Mouse (Mus musculus): Measurements from ENCODE around the gene Crygs. TPM values are rescaled to one million over a fixed set of nuclear protein-coding genes. Genes with fewer than 3 reads are reported as not detected.

The Crygs gene
- not detected in 2 replicates for polyA plus RNA-seq (2016; fragmentation: Nextera tagmentation; extraction: Ambion mirVana)

DNA sequence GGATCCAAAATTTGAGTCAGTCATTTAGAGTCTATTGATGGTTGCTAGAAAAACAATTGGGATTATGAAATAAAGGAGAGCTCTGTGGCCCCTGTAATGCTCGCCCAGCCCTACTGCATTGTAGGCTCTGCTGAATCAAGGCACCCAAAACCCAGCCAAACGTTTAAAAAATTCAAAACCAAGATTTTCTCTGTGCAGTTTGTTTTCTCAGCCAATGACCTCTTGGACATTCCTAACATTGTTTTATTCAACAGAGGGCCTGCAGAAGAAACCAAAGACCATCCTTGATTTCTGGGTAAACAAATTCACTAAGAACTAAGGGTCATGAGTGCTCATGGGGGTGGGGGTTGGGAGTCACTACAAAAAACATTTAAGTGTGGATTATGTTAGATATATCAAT is at the start of gene Crygs:
Gene Crygs, minus strand, starts transcription at position 101 of the 400 bp plus-strand sequence.
- no peak within 1 kb of the TSS for H3K9ac ChIP-seq
- 63% methylated on average over 2 of the region's 2 CpGs for WGBS
- no peak for ATAC-seq (ENCODE audit: low FRiP score)
- H3K36me3 ChIP-seq: peaks cover 11% of the 10 kb centered on the region; the same call in 1 of the 2 replicates
- no peak within 1 kb of the TSS for H3K4me2 ChIP-seq (replicated peaks)
- no peaks in the 10 kb centered on the region for H3K4me1 ChIP-seq
- no peaks in the 10 kb centered on the region for H3K9me3 ChIP-seq (replicated peaks)
- H3K4me3 ChIP-seq: no peak within 1 kb of the TSS
- H3K27ac ChIP-seq: no peak within 1 kb of the TSS
- peaks cover 7% of the 10 kb centered on the region for H3K27me3 ChIP-seq

DNA sequence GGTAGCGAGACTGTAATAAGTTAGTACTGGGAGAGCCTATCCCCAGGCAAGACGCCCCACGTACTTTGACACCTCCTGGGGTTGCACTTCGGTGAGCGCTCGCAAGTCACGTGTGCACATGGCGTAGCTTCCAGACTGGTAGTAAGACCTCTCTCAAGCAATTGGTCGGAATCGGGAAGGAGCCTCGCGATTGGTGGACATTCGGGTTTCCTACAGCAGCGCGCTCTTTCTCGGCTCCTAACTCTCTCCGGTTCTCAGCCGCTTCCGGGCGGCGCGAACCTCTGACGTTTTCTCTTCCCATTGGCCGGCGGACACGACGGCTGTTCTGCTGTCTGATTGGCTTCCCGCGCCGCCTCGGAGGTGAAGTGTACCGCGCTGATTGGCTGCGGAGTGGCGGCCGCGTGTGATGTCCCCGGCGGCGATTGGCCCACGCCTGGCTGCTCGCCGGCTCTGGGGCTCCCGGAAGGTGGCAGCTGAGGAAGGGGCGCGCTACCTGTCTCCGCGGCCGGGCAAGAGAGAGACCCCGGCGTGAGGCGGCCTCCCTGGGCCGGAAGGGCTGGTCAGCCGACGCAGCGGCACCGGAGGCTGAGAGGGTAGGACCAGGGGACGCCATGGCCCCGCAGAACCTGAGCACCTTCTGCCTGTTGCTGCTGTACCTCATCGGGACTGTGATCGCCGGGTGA is 46.2 kb upstream of the Crygs start, which contains the start of the genes Tbccd1 and Dnajb11:
Gene Tbccd1, minus strand, starts transcription at position 239 of the 683 bp plus-strand sequence.
Gene Dnajb11, plus strand, starts transcription at position 415 of the 683 bp plus-strand sequence.
- Histone ChIP-seq H3K27me3 (no peaks in the 10 kb centered on the region), H3K4me2 (replicated peaks) (peak within 1 kb of the TSS; percentile 73), H3K27ac (peak within 1 kb of the TSS; percentile 60), H3K9ac (peak within 1 kb of the TSS; percentile 90), H3K36me3 (peaks cover 2% of the 10 kb centered on the region), H3K4me1 (peaks cover 12% of the 10 kb centered on the region), H3K4me3 (peak within 1 kb of the TSS; percentile 99), H3K9me3 (replicated peaks) (no peaks in the 10 kb centered on the region)
- under 1% methylated on average over 62 of the region's 62 CpGs for WGBS
- peak; percentile 100 for ATAC-seq (ENCODE audit: low FRiP score)

DNA sequence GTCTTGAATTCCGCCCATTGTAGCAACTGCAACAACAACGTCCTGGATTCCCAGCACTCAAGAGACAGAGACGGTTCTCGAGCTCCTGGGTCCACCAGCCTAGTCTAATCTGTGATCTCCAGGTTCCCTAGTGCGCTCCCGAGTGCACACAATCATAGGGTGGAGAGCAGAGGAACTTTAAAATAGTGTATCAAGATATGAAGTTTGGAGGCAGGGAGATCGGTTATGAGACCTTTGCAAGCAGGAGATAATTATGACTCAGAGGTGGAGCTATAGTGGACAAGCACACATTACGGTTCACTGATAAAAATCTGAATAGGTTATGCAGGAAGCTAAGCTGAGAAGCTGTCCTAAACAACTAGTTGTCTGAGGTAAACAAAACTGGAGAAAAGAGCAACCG is 45.4 kb upstream of the Crygs start:
- H3K4me2 ChIP-seq (replicated peaks): peak overlapping the region; percentile 70
- no peaks in the 10 kb centered on the region for H3K9me3 ChIP-seq (replicated peaks)
- peak overlapping the region; percentile 99 for H3K4me3 ChIP-seq
- WGBS: 15% methylated on average over 9 of the region's 9 CpGs
- ATAC-seq (ENCODE audit: low FRiP score): no peak
- no peaks in the 10 kb centered on the region for H3K36me3 ChIP-seq
- peak overlapping the region; percentile 61 for H3K9ac ChIP-seq
- H3K4me1 ChIP-seq: peaks cover 12% of the 10 kb centered on the region
- H3K27ac ChIP-seq: no peak overlapping the region
- H3K27me3 ChIP-seq: no peaks in the 10 kb centered on the region

DNA sequence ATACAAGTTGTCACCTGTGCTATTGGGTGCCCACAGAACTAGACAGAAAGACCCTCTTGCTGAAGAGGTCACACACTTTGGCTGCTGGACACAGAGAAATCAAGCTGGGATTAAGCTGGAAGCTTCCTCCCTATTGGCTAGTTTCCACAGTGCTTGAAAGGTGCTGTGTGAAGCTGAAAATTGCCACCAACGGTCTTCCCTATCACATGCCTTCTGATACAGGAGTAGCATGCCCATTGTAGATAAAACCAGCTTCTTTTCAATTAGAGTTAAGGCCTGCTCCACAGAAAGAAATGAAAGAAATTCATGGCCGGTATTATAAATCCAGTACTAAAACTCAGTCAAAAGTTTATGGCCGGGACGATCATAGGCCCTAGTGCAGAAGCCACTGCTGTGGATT is 41.3 kb upstream of the Crygs start:
- Histone ChIP-seq H3K4me2 (replicated peaks) (no peak overlapping the region), H3K9ac (no peak overlapping the region)

DNA sequence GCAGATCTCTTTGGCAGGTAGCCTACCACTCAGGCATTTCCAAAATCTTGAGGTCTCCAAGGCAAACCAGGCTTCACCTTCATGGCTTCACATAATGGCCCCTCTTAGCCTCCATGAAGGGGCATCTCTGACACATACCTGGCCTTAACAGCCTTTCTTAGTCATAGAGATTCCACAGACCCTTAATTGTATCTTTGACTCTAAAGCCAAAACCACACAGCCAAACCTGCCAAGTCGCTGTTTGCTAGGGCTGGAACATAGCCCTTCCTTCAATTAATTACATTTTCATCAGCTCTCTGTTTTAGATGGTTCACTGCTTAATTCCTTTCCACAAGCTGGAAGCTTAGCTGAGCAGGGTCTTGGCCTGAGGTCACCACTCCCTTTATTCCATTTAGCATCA is 37.0 kb upstream of the Crygs start:
- Histone ChIP-seq H3K4me3 (no peak overlapping the region), H3K9ac (no peak overlapping the region), H3K9me3 (replicated peaks) (no peaks in the 10 kb centered on the region), H3K4me1 (peaks cover 6% of the 10 kb centered on the region), H3K4me2 (replicated peaks) (no peak overlapping the region), H3K27ac (no peak overlapping the region), H3K36me3 (no peaks in the 10 kb centered on the region), H3K27me3 (no peaks in the 10 kb centered on the region)
- ATAC-seq (ENCODE audit: low FRiP score): no peak
- WGBS: 92% methylated on average over 1 of the region's 1 CpGs

More for the DNA sequence above, 41.3 kb upstream of the Crygs start:
- Histone ChIP-seq H3K4me1 (peaks cover 5% of the 10 kb centered on the region), H3K27ac (no peak overlapping the region), H3K36me3 (no peaks in the 10 kb centered on the region), H3K27me3 (no peaks in the 10 kb centered on the region), H3K4me3 (no peak overlapping the region), H3K9me3 (replicated peaks) (no peaks in the 10 kb centered on the region)
- 94% methylated on average over 4 of the region's 4 CpGs for WGBS
- no peak for ATAC-seq (ENCODE audit: low FRiP score)

DNA sequence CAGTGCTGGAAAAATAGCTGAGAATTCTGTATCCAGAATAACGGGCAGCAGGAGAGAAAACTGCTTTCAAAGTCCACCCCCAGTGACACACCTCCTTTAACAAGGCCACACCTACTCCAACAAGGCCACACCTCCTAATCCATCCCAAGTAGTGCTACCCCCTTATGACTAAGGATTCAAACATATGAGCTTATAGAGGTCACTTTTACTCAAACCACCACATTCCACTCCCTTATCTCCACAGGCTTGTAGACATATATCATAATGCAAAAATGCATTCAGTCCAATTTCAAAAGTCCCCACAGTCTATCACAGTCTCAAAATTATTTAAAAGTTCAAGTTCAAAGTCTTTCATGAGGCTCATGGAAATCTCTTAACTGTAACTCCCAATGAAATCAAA is 36.3 kb upstream of the Crygs start:
- ATAC-seq (ENCODE audit: low FRiP score): no peak
- H3K4me3 ChIP-seq: no peak overlapping the region
- H3K4me2 ChIP-seq (replicated peaks): no peak overlapping the region
- WGBS: 86% methylated on average over 1 of the region's 1 CpGs
- H3K36me3 ChIP-seq: no peaks in the 10 kb centered on the region
- H3K9me3 ChIP-seq (replicated peaks): no peaks in the 10 kb centered on the region
- no peak overlapping the region for H3K27ac ChIP-seq
- no peaks in the 10 kb centered on the region for H3K27me3 ChIP-seq
- peaks cover 6% of the 10 kb centered on the region for H3K4me1 ChIP-seq
- H3K9ac ChIP-seq: no peak overlapping the region

DNA sequence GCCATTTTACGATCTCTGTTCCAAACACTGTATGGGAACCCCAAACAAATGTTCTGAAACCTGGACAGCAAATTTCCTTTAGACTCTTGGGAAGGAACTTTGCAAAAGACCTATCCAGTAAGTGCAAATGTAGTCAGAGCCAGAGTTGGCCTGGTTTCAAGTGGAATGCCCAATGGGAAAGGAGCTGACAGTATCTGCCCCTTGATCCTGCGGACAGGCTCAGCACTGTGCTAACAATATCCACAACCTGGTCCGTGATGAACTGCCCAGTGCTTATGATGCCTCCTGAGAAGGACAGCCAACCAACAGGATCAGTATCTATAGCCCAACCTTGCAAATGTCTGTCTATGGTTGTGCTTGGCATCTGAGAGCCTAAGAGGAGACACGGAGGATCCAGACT is 34.1 kb upstream of the Crygs start:
- no peaks in the 10 kb centered on the region for H3K9me3 ChIP-seq (replicated peaks)
- WGBS: 89% methylated on average over 4 of the region's 4 CpGs
- H3K4me1 ChIP-seq: peaks cover 6% of the 10 kb centered on the region
- H3K4me2 ChIP-seq (replicated peaks): no peak overlapping the region
- no peak overlapping the region for H3K4me3 ChIP-seq
- no peak overlapping the region for H3K9ac ChIP-seq
- H3K36me3 ChIP-seq: peaks cover under 1% of the 10 kb centered on the region; the same call in 1 of the 2 replicates
- no peak overlapping the region for H3K27ac ChIP-seq
- ATAC-seq (ENCODE audit: low FRiP score): no peak
- no peaks in the 10 kb centered on the region for H3K27me3 ChIP-seq

DNA sequence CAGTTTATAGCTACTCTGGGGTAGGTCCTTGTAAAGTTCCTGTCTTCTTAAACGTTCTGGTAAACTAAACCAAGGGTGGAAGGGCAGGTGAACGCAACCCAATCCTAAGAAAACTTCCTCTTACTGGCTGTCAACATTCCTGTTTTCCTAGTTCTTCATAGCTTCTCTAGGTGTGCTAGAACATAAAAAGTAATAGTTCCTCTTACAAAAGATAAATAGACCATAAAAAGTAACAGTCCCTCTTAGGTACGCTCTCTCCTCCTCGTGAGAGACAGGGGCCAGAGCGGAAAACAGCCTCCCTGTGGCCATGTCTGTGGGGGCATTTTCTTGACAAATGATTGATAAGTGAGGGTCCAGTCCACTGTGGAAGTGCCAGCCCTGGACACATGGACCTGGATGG is 33.5 kb upstream of the Crygs start:
- WGBS: 78% methylated on average over 5 of the region's 5 CpGs
- Histone ChIP-seq H3K27me3 (no peaks in the 10 kb centered on the region), H3K9ac (peak overlapping the region; percentile 80), H3K9me3 (replicated peaks) (no peaks in the 10 kb centered on the region), H3K4me1 (peaks cover 6% of the 10 kb centered on the region), H3K27ac (no peak overlapping the region), H3K4me3 (peak overlapping the region; percentile 49), H3K4me2 (replicated peaks) (peak overlapping the region; percentile 82), H3K36me3 (peaks cover 7% of the 10 kb centered on the region; the same call in 1 of the 2 replicates)
- 0 out of 2 replicates have a peak, but pooled peaks have one; percentile 17 for ATAC-seq (ENCODE audit: low FRiP score)

DNA sequence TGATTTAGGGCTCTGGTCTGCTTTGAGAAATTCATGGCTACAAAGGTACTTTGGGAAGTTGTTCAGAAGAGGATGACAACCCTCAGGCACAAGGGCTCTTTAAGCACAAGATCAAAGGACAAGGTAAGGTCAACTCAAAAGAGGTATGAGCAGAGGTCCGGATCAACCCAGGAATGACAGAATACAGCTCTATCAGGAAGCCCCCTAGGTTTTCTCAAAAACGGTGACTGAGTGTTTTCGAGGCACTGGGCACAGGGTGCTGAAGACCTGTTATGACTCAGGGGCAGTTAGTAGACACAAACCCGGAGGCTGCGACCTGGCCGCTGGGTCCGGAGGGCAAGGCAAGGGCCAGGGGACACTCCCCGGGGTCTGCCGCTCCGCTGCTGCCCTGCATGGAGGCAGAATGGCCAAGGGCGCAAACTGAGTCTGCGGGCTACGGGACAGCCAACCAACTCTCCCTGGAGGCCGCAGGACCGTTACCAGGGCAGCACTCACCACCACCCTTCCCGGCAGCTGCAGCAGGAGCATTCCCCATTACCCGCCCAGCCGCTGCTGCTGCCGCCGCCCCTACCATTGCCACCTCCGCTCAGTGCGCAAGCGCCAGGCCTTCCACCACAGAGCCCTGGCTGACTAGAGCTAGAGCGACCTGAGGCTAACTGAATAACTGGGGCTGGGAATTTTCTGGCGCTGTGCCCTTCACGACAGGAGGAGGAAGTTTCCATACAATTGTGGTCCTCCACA is 32.9 kb upstream of the Crygs start:
- peak; percentile 94 for ATAC-seq (ENCODE audit: low FRiP score)
- H3K27ac ChIP-seq: peak overlapping the region; percentile 49; the same call in 1 of the 2 replicates
- no peaks in the 10 kb centered on the region for H3K9me3 ChIP-seq (replicated peaks)
- H3K36me3 ChIP-seq: peaks cover 11% of the 10 kb centered on the region; the same call in 1 of the 2 replicates
- H3K9ac ChIP-seq: peak overlapping the region; percentile 80
- peak overlapping the region; percentile 82 for H3K4me2 ChIP-seq (replicated peaks)
- 11% methylated on average over 26 of the region's 26 CpGs for WGBS
- peak overlapping the region; percentile 49 for H3K4me3 ChIP-seq
- H3K27me3 ChIP-seq: no peaks in the 10 kb centered on the region
- peaks cover 6% of the 10 kb centered on the region for H3K4me1 ChIP-seq

DNA sequence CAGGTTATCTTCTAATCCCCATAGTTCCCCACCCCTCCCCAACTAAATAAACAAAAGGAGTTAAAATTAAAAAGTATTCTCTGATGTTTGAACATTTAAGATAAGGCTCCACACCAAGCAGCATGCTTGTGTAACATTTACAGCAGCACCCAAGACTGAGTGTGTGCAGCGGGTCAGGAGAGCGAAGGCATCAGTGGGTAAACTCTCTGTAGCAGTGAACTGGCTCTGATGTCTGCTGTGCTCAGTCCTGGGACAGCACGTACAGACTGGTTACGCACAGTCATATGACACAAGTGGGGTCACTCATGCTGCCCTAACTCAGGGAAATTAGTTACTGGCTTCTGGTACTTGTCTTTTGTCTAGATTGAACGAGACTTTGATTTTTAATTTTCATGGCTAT is 31.5 kb upstream of the Crygs start:
- 93% methylated on average over 5 of the region's 5 CpGs for WGBS
- peaks cover 6% of the 10 kb centered on the region for H3K4me1 ChIP-seq
- ATAC-seq (ENCODE audit: low FRiP score): no peak
- no peak overlapping the region for H3K9ac ChIP-seq
- H3K9me3 ChIP-seq (replicated peaks): no peaks in the 10 kb centered on the region
- no peak overlapping the region for H3K4me3 ChIP-seq
- peaks cover 16% of the 10 kb centered on the region; the same call in 1 of the 2 replicates for H3K36me3 ChIP-seq
- H3K4me2 ChIP-seq (replicated peaks): no peak overlapping the region
- H3K27me3 ChIP-seq: no peaks in the 10 kb centered on the region
- no peak overlapping the region for H3K27ac ChIP-seq

DNA sequence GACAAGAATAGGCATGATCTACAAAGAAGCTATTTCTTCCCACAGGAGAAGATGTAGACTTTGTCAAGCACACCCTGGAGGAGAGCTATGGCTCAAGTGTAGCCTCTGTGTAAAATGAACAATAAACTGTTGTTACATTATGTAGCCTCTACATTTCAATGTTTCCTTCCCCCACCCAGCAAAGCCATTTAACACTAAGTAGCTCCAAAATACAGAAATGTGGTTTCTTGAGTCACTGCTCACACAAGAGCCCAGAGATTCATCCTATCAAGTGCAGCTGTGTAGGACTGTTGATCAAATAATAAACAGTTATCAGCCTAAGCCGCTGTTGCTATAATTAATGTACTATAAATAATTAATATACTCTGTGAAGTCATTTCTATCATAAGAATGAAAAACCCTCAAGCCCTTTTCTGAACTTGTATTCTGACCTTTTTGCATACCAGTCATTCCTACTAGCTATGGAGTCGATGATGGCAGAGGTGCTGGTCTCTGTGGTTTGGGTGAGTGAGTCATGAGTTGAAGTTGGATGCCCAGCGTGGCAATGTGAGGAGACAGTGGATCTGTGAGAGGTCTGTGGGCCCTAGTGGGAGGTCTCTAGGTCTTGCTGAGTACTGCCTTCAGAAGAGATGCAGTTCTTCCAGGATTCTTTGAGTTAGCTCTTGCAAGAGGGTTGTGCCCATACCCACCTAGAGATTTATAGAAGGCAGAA is 27.9 kb upstream of the Crygs start:
- WGBS: 86% methylated on average over 3 of the region's 3 CpGs

DNA sequence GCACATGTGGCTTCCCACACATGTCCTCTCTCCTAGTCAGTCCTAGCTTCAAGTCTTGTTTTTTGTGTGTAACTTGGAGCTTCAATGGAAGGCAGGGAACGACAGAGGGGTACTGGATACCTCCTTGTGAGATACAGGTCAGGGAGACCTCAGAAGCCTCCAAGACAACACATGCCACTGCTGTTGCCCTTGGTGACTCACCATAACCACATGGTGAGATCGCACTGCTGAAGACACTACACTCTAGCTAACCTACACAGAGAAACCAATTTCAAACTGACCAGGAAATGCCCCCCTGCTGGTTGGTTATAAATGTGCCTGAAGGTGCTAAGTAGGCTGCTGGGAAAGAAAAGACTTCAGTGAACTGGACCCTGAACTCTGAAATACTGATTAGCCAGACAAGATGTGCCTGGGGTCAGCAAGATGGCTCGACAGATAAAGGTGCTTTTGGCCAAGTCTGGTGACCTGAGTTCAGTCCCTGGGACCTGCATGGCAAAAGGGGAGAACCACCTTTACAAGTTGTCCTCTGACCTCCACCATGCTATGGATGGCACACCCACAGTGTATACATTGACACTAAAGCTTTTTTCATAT is 21.7 kb upstream of the Crygs start:
- WGBS: 87% methylated on average over 3 of the region's 3 CpGs
- Histone ChIP-seq H3K27ac (no peak overlapping the region), H3K36me3 (peaks cover 12% of the 10 kb centered on the region)

More for the DNA sequence above, 27.9 kb upstream of the Crygs start:
- no peak overlapping the region for H3K27ac ChIP-seq
- no peaks in the 10 kb centered on the region for H3K4me1 ChIP-seq
- no peak overlapping the region for H3K4me2 ChIP-seq (replicated peaks)
- no peaks in the 10 kb centered on the region for H3K9me3 ChIP-seq (replicated peaks)
- no peak overlapping the region for H3K9ac ChIP-seq
- H3K36me3 ChIP-seq: peaks cover 20% of the 10 kb centered on the region
- H3K4me3 ChIP-seq: no peak overlapping the region
- H3K27me3 ChIP-seq: no peaks in the 10 kb centered on the region
- ATAC-seq (ENCODE audit: low FRiP score): no peak

More for the DNA sequence above, 21.7 kb upstream of the Crygs start:
- H3K9me3 ChIP-seq (replicated peaks): no peaks in the 10 kb centered on the region
- H3K27me3 ChIP-seq: no peaks in the 10 kb centered on the region
- no peaks in the 10 kb centered on the region for H3K4me1 ChIP-seq
- H3K4me2 ChIP-seq (replicated peaks): no peak overlapping the region
- no peak overlapping the region for H3K9ac ChIP-seq
- no peak overlapping the region for H3K4me3 ChIP-seq
- ATAC-seq (ENCODE audit: low FRiP score): no peak

Measured in hindbrain, embryonic 12.5 days (tissue).